Mouse (Mus musculus) gonadal fat pad, adult 2 months (tissue): ENCODE results near the gene Olfr642. TPM values are rescaled to one million over a fixed set of nuclear protein-coding genes. Genes with fewer than 3 reads are reported as not detected.

Experiments used
- DNase-seq: peaks from one replicate; pipeline ENCODE4 v3.0.0-alpha.2; 2012; ENCODE audit warnings: low read depth
- polyA plus RNA-seq: library from polyadenylated mRNA; depleted of rRNA; stranded (reverse); fragments of >200 nt; gene quantifications from 2 replicates; pipeline ENCODE4 v1.2.3, GENCODE M21; 2012; rRNA removed

The Olfr642 gene
- polyA plus RNA-seq, result not detected in 2 replicates

DNA sequence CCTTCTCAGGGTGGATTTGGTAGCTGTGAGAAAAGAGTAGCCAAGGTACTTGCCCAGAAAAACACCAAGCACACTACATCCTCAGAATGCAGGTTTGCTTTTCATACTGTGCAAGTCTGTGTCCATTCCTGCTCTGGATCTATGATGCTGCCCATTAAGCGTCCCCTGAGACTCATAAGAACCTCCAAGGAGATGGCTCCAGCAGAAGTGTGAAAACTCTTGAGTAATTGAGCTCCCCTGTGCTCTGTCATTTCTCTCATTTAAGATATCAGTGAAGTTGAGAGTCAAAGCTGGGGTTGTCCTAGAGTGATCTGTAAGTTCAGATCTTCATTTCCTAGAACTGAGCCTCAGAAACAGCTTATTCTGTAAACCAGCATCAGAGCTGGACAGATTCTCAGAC, at the start of gene Olfr642:
TSS of gene Olfr642 (minus strand) at position 101 of the 400 bp plus-strand sequence.
- DNase-seq, result no peak

DNA sequence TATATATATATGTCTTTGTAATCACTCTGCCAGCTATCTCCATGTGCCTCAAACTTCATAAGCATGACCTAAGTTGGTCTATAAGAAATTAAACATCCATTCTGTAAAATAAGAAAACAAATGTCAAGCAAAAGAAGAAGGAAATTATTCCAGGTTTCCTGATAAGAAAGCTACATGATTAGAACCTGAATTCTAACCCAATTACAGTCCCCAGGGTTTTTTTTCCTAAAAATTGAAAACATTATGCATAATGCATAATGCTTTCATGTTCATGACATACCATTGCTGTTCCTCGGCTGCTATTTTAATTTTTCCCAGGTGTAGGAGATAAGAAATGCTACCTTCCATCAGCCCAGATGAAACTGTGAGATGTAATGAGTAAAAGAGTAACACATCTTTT, 32.9 kb upstream of the Olfr642 start, which contains the start of gene Olfr645:
TSS of gene Olfr645 (minus strand) at position 101 of the 400 bp plus-strand sequence.
- no peak for DNase-seq

DNA sequence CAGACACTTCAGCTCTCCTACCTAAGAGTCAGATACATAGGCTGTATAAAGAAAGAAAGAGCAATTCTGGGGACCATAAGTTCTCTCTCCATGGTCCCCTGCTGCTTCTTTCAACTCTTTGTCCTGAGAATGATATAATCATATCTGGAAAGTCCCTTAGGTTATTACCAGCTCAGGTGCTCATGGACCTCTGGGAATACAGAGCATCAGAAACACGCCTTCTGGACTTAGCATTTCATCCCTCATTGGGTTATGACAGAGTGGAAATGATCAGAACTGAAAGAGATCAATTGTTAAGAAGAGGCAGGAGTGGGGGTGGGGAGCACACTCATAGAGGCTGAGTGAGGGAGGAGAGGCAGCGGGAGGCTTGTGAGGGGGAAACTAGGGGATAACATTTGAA, 19.3 kb upstream of the Olfr642 start, which contains the start of gene Olfr644:
TSS of gene Olfr644 (minus strand) at position 101 of the 400 bp plus-strand sequence.
- no peak for DNase-seq

DNA sequence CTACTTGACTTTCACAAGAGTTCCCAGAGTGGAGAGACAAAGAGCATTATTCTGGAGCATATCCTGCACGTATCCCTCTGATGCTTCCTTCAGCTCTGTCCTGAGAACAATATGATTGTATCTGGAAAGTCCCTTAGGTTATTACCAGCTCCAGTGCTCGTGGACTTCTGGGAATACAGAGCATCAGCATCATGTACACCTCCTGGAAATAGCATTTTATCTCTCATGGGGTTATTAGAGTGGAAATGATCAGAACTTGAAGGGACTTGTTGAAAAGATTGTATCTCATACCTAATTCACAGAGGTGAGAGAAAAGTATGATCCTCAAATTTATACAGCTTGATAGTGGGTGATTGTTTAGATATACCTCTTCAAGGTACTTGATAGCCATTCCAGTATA, 8.9 kb upstream of the Olfr642 start, which contains the start of gene 4930516K23Rik:
TSS of gene 4930516K23Rik (minus strand) at position 101 of the 400 bp plus-strand sequence.
- no peak for DNase-seq

DNA sequence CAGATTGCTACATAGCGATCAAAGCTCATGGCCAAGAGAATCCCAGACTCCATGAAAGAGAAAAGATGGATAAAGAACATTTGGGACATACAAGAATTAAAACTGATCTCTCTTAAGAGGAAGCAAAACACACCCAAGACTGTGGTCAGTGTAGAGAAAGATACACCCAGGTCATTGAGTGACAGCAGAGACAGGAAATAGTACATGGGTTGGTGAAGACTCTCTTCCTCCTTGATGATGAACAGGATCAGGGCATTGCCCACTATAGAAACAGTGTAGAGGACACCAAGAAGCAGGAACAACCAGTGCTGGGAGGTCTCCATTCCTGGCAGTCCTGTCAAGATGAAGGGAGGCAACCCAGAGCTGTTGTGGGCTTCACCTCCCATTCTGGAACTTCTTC, 6.7 kb upstream of the Olfr642 start:
- no peak for DNase-seq

DNA sequence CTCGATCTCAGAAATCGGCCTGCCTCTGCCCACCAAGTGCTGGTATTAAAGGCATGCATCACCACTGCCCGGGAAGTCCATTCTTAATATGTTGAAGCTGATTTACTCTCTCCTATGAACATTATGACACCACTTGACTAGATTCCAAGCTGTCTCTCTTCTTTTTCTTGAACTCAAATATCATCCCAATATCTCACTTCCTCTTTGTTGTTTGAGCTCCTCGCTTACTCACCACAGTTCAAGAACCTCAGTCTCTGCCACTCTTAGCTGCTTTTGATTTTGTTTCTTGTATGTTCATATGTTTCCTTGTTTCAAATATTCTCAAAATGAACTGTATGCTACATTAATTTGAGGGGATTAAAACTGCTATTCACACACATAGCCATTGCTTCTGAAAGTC, 1.7 kb downstream of the Olfr642 start:
- DNase-seq, result no peak

DNA sequence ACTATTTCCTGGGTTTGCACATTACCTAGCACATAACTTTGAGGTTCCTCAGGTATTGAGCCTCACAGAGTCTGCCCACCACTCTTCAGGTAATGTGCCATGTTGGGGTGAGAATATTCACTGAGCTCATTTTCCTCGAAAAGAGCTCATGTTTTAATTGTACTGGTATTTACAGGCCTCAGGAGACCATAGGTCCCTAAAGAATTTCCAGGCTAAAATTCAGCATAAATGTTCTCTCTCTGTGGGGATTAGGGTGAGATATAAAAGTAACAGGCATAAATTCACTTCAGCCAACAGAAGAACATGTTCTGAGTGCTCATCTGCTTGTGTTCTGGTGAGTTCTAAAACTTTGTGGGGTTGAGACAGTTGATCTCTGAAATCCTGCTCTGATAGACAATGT, 17.3 kb downstream of the Olfr642 start, which contains the start of gene Olfr641:
TSS of gene Olfr641 (plus strand) at position 301 of the 400 bp plus-strand sequence.
- no peak for DNase-seq

DNA sequence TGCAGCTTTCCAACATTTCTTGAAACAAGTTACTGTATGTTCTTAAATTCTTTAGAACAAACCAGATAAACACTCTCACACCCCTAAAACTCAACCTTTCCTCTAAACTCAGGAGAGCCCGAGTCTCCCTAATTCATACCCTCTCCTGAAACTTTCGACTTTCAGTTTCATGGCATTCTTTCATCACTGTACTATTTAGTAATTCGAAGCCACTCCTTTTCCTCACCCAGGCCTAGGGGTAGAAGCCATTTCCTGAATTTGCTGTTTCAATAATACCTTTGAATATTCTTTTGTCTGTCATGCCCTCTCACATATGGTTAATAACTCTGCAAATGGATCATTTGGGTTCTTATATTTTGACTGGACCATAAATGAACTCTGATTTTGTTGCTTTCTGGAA, 25.5 kb downstream of the Olfr642 start:
- no peak for DNase-seq

DNA sequence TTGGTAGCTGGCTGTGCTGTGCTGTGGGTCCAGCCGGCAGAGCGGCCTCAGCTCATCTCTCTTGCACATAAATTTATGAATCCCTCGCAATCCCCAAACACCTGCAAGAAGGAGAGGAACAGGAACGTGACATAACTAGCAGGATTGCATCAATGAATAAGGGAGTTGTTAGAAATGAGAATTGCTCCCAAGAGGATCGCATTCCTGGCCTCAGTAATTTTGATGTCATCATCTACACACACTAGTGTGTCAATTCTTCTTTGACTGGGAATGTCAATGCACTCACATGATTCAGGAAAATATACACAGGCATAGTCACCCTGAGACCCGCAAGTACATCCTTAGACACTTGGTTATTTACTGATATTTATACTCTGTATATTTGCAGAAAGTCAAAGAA, 27.0 kb downstream of the Olfr642 start, which contains the start of gene Olfr640:
TSS of gene Olfr640 (minus strand) at position 101 of the 400 bp plus-strand sequence.
- no peak for DNase-seq

DNA sequence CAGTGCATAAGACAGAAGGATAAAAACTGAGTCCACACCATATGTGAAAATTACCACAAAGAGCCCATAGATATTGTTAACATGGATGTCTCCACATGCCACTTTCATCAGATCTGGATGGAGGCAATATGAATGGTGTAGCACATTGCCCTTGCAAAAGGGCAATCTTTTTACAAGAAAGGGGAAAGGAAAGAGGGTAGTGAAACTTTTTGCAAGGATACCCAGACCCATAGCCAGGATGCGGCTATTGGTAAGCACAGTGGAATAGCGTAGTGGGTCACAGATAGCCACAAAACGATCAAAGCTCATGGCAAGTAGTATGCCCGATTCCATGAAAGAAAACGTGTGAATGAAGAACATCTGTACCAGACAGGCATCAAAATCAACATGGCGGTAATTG, 30.8 kb downstream of the Olfr642 start:
- no peak for DNase-seq

DNA sequence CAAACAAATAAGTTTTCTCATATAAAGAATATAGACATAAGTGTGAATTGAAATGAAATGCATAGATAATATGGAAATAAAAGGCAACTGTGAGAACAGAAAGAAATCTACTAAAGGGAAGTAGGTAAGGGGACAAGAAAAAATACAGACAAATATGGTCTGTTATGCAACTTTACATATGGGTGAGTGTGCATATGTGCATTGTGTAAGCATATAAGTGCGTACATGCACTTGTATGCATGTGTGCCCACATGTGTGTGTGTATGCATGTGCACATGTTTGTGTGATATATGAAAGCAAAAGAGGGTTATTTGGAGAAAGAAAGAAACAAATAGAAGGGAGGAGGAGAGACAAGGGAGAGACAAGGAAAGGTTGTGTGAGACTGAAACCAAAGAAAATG, 33.5 kb downstream of the Olfr642 start:
- no peak for DNase-seq

DNA sequence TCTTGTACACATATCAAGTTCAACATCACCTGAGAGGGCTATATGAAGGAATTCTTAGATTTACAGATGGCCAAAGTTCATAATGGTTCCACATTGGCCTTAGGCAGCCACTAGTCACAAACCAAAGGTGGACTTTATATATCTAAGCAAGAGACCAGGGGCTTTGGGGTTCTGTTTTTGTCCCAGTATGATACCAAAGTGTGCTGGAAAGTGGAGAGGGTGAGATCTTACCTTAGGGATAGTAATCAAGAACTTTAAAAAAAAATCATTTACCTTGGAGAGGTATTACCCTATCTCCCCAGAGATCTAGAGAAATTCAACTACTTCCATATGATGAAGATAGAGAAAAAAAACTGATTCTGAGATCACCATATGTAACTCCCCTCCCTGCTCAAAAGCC, 35.3 kb downstream of the Olfr642 start, which contains the start of gene Olfr639:
TSS of gene Olfr639 (minus strand) at position 101 of the 400 bp plus-strand sequence.
- DNase-seq, result no peak

DNA sequence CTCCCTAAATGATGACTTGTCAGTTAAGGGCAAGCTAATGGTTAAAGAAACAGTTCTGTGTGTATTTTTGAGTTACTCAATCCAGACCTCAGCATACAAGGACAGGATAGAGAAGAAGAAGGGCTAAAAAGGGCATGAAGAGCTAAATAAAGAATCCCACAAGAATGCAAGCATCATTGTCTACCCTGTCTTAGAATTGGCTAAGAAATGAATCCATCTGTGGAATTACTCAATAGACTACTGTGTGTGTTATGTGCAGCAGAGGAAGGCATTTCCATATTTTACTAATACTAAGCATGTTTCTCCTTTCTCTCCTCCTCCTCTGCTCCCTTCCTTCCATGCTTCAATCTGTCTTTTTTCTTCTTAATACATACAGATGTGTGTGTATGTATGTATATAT, 53.3 kb downstream of the Olfr642 start:
- no peak for DNase-seq

DNA sequence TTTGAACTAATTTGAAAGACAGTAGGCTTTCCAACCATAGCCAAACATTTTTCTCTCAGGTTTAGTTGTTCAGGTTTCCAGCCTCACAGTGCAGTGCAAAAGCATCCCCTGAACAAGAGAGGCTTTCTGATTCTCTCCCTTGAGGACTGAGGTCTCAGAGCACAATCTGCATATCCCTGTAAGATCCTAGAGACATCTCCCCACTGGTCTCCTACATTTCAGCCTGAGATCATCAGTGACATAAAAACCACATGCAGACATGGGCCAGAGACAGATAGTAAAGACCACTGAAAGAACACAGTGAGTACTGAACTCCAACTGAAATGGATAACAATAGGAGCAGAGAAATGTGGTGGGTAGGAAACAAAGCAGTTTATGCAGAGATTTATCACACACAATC, 54.0 kb downstream of the Olfr642 start, which contains the start of gene Olfr638:
TSS of gene Olfr638 (plus strand) at position 301 of the 400 bp plus-strand sequence.
- DNase-seq, result no peak

Other genes with a start within 250 kb of the Olfr642 start
- gene Hbb-bt, start 238.7 kb downstream of the Olfr642 start, polyA plus RNA-seq, result 189 and 481 TPM in 2 replicates
- gene Hbb-bs, start 224.6 kb downstream of the Olfr642 start, polyA plus RNA-seq, result 2,031 and 4,766 TPM in 2 replicates
- gene Hbb-bh2, start 212.1 kb downstream of the Olfr642 start, polyA plus RNA-seq, result not detected in 2 replicates
- not detected in 2 replicates for gene Hbb-bh1, start 209.5 kb downstream of the Olfr642 start, polyA plus RNA-seq
- not detected in 2 replicates for gene Hbb-y, start 199.4 kb downstream of the Olfr642 start, polyA plus RNA-seq
- gene Olfr66, start 166.4 kb downstream of the Olfr642 start, polyA plus RNA-seq, result not detected in 2 replicates
- gene Olfr64, start 158.2 kb downstream of the Olfr642 start, polyA plus RNA-seq, result not detected in 2 replicates
- not detected in 2 replicates for gene Olfr65, start 149.2 kb downstream of the Olfr642 start, polyA plus RNA-seq
- not detected in 2 replicates for gene Olfr631, start 123.8 kb downstream of the Olfr642 start, polyA plus RNA-seq
- gene Olfr632, start 118.3 kb downstream of the Olfr642 start, polyA plus RNA-seq, result not detected in 2 replicates
- not detected in 2 replicates for gene Olfr633, start 108.2 kb downstream of the Olfr642 start, polyA plus RNA-seq
- not detected in 2 replicates for gene Olfr635, start 81.5 kb downstream of the Olfr642 start, polyA plus RNA-seq
- gene Olfr638, start 53.9 kb downstream of the Olfr642 start, polyA plus RNA-seq, result not detected in 2 replicates
- not detected in 2 replicates for gene Olfr639, start 35.4 kb downstream of the Olfr642 start, polyA plus RNA-seq
- not detected in 2 replicates for gene Olfr640, start 27.1 kb downstream of the Olfr642 start, polyA plus RNA-seq
- not detected in 2 replicates for gene Olfr641, start 17.2 kb downstream of the Olfr642 start, polyA plus RNA-seq
- gene 4930516K23Rik, start 8.8 kb upstream of the Olfr642 start, polyA plus RNA-seq, result not detected in 2 replicates
- not detected in 2 replicates for gene Olfr644, start 19.2 kb upstream of the Olfr642 start, polyA plus RNA-seq
- not detected in 2 replicates for gene Olfr645, start 32.8 kb upstream of the Olfr642 start, polyA plus RNA-seq
- gene Olfr646, start 52.2 kb upstream of the Olfr642 start, polyA plus RNA-seq, result not detected in 2 replicates
- 0.14 and 0.34 TPM in 2 replicates for gene Ubqln5, start 77.2 kb upstream of the Olfr642 start, polyA plus RNA-seq
- gene Olfr643, start 84.7 kb upstream of the Olfr642 start, polyA plus RNA-seq, result not detected in 2 replicates
- 1.6 and 2.4 TPM in 2 replicates for gene Ubqln3, start 90.6 kb upstream of the Olfr642 start, polyA plus RNA-seq
- 2.4 TPM in 2 replicates for gene Ubqlnl, start 97.9 kb upstream of the Olfr642 start, polyA plus RNA-seq
- 0.05 TPM in 1 of 2 replicates, not detected in the other for gene Olfm5, start 112.2 kb upstream of the Olfr642 start, polyA plus RNA-seq
- 0.05 TPM in 1 of 2 replicates, not detected in the other for gene Olfr648, start 130.7 kb upstream of the Olfr642 start, polyA plus RNA-seq
- gene Olfr649, start 143.3 kb upstream of the Olfr642 start, polyA plus RNA-seq, result not detected in 2 replicates
- gene Trim6, start 166.1 kb upstream of the Olfr642 start, polyA plus RNA-seq, result 1.3 TPM in 2 replicates
- gene Trim34a, start 191.8 kb upstream of the Olfr642 start, polyA plus RNA-seq, result 4.7 and 5.2 TPM in 2 replicates
- gene Trim5, start 235.4 kb upstream of the Olfr642 start, polyA plus RNA-seq, result 0.42 TPM in 2 replicates